Mouse (Mus musculus): ENCODE measurements at regions not wholly inside any gene's neighbourhood (a gene's known extent, or its start where the extent isn't known, plus 50 kb on each side); places are given as distances from the start of the nearest gene placed in this dataset.

- peak; percentile 21 for DNase-seq
Observed at GRCm38 (mm10) chr1:34642304-34642893, 62.9 kb downstream of the Amer3 start.

GRCm38 (mm10) chr1:34653963-34654644 lies 74.6 kb downstream of the Amer3 start:
- DNase-seq: no peak

- no peak for DNase-seq
Observed at GRCm38 (mm10) chr1:34657481-34657880, 78.0 kb downstream of the Amer3 start.

- no peak for DNase-seq
Observed at GRCm38 (mm10) chr1:34663875-34664547, 84.6 kb downstream of the Amer3 start.

- peak; percentile 24 for DNase-seq
Observed at GRCm38 (mm10) chr1:34664816-34665511, 85.5 kb downstream of the Amer3 start.

- no peak for DNase-seq
Observed at GRCm38 (mm10) chr1:34665512-34665854, 86.0 kb downstream of the Amer3 start.

- peak; percentile 28 for DNase-seq
Observed at GRCm38 (mm10) chr1:34666226-34666662, 86.8 kb downstream of the Amer3 start.

GRCm38 (mm10) chr1:34677105-34677741 lies 97.8 kb downstream of the Amer3 start:
- no peak for DNase-seq

- no peak for DNase-seq
Observed at GRCm38 (mm10) chr1:34677832-34678733, 98.6 kb downstream of the Amer3 start.

GRCm38 (mm10) chr1:34678734-34679068 lies 99.2 kb downstream of the Amer3 start:
- no peak for DNase-seq

GRCm38 (mm10) chr1:34686539-34686938 lies 107.1 kb downstream of the Amer3 start:
- DNase-seq: no peak

- DNase-seq: no peak
Observed at GRCm38 (mm10) chr1:34696533-34696932, 117.1 kb downstream of the Amer3 start.

GRCm38 (mm10) chr1:34700237-34701030 lies 121.0 kb downstream of the Amer3 start:
- no peak for DNase-seq

- DNase-seq: no peak
Observed at GRCm38 (mm10) chr1:34701436-34701835, 122.0 kb downstream of the Amer3 start.

- DNase-seq: no peak
Observed at GRCm38 (mm10) chr1:34709089-34709488, 129.6 kb downstream of the Amer3 start.

- no peak for DNase-seq
Observed at GRCm38 (mm10) chr1:34722674-34723073, 120.2 kb downstream of the Fam168b start.

GRCm38 (mm10) chr1:34732156-34732555 lies 110.7 kb downstream of the Fam168b start:
- DNase-seq: no peak

- DNase-seq: no peak
Observed at GRCm38 (mm10) chr1:34733026-34733913, 109.6 kb downstream of the Fam168b start.

GRCm38 (mm10) chr1:34738386-34739067 lies 104.3 kb downstream of the Fam168b start:
- peak; percentile 65 for DNase-seq

GRCm38 (mm10) chr1:34739621-34740020 lies 103.2 kb downstream of the Fam168b start:
- no peak for DNase-seq

All from cerebellum, adult 11-12 months (tissue).